Mouse (Mus musculus) C2C12 (cell line): Measurements from ENCODE around the gene Osbpl9.

Source experiments
- CEBPB ChIP-seq: IDR thresholded peaks from one replicate; pipeline ENCODE4 v1.6.1; 2011; ENCODE audit warnings: low read depth, mild to moderate bottlenecking, control low read depth, moderate library complexity
- CTCF ChIP-seq: IDR thresholded peaks from one replicate; pipeline ENCODE4 v1.5.1; 2011; ENCODE audit not compliant: control insufficient read depth, insufficient read depth, insufficient read length
- FOSL1 ChIP-seq: IDR thresholded peaks from one replicate; pipeline ENCODE4 v1.8.0; 2011; ENCODE audit warnings: mild to moderate bottlenecking, low read length; ENCODE audit not compliant: poor library complexity, insufficient read depth, severe bottlenecking
- MAX ChIP-seq: IDR thresholded peaks from one replicate; pipeline ENCODE4 v1.6.1; 2011; ENCODE audit warnings: mild to moderate bottlenecking, control low read depth
- MYOD1 ChIP-seq: IDR thresholded peaks from one replicate; pipeline ENCODE4 v1.6.1; 2011; ENCODE audit warnings: low read depth; ENCODE audit not compliant: control insufficient read depth, insufficient read length
- MYOG ChIP-seq: IDR thresholded peaks from one replicate; pipeline ENCODE4 v1.6.1; 2011; ENCODE audit not compliant: control insufficient read depth, insufficient read length; ENCODE audit errors: extremely low read depth
- USF1 ChIP-seq: IDR thresholded peaks from one replicate; pipeline ENCODE4 v1.6.1; 2011; ENCODE audit warnings: low read depth, mild to moderate bottlenecking, control low read depth, moderate library complexity

- TF ChIP-seq CTCF (no peak), CEBPB (no peak), MYOD1 (no peak), MAX (no peak), FOSL1 (no peak), USF1 (no peak), MYOG (no peak)
Observed at GRCm38 (mm10) chr4:109025061-109025460, 177.0 kb downstream of the Osbpl9 start.
